Mouse (Mus musculus) right cerebral cortex, postnatal 14 days (tissue): ENCODE data around the gene Gm16434.
"Not testable (repeated sequence)": the region's sequence is repeated elsewhere in the genome, so short reads cannot be mapped to it uniquely, and the experiment has no call there.

Experiments used
- DNase-seq: peaks from one replicate; pipeline ENCODE4 v3.0.0; 2022

The Gm16434 gene

DNA sequence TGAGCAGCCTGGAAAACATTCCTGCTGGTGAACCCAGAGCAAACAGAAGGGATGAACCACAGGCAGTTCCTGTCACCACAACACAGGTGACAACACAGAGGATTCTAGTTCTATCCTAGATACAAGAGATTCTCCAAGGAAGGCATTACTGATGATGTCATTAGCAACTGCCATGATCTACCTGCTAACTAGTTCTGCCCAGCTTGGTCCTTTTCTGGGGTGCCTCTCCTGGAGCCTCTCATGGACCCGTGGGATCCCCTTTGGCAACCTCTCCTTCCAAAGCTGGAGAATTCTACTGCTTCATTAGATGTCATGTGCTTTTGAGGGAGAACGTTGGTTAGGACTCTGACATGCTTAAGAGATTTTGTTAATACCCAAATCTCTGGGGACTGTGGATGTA lies at the start of gene Gm16434:
TSS of gene Gm16434 (minus strand) at position 101 of the 400 bp plus-strand sequence.
- DNase-seq = not testable (repeated sequence)

DNA sequence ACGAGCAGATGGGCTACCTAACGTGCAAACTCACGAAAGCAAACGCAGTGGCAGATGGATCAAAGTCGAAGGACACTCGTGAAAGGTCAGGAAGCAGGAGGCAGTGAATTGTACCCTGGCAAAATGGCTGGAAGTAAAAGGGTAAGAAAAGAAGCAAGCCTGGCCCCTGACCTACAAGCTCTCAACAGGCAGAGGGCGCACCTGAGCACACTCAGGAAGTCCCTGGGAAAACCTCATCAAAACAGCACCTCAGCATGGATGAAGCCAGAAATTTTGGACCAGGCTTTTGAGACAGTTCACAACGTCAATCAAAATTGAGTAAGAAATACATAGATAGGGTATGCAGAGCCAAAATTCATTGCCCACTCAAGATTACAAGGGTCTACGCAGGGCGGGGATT lies 49.2 kb upstream of the Gm16434 start:
- peak; percentile 2 for DNase-seq

DNA sequence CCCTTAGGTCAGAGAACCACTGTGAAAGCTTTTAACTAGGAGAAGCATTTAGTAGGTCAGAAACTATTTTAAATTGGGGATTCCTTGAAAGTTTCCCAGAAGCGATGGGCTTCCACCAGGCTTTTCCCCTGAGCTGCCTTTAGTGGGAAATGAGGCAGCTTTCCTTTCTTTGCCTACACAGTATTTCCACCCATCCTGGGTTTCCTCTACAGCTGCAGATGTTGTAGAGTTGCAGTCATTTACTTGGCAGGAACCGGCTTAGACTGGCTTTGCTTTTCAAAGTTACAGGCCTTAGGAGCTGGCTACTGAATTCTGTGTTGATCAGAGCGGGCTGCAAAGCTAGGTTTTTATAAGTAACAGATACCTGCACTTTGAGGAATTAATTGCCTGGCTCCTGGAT lies 5.7 kb upstream of the Gm16434 start:
- not testable (repeated sequence) for DNase-seq

DNA sequence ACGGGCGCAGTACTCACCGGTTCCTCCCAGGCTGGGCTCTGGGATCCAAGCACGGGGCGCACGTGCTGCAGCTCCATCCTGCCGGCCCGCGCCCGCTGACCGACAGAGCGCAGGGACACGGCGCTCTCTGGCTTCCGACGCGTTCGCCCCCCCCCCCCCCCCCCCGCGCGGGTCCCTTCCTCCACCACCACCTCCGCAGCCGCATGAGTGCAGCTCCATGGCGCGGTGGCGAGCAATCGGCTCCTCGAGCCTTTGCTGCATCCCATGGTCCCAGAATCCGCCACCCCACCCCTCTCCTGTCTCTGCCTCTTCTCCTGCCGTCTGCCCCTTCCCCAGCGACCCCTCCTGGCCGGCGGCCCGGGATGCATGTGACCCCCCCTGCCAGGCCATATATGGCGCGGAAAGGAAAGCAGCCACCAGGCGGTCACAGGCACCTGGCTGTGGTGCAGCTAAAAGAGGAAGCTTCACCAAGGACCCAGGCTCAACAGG lies 19.8 kb downstream of the Gm16434 start, which contains the start of gene Gm3512:
TSS of gene Gm3512 (minus strand) at position 51 of the 489 bp plus-strand sequence.
- peak; percentile 11 for DNase-seq
